Mouse (Mus musculus) lung, postnatal 4 days (tissue): ENCODE data around the gene Gnrhr.
A peak's percentile ranks its signal among the peaks of the same experiment; 100 is the strongest.

ENCODE experiments used
- DNase-seq, 2 experiments: peaks; one replicate each; pipeline ENCODE4 v3.0.0; 2021

The Gnrhr gene

GRCm38 (mm10) chr5:86197801-86198200 lies at the start of gene Gnrhr:
Gnrhr (minus strand) TSS chr5:86197901.
- no peak for DNase-seq

- no peak for DNase-seq
These were observed 48.9 kb upstream of the Gnrhr start for GRCm38 (mm10) chr5:86246559-86246958.

GRCm38 (mm10) chr5:86244880-86245279 lies 47.2 kb upstream of the Gnrhr start:
- no peak for DNase-seq

- DNase-seq, result no peak
These were observed 46.6 kb upstream of the Gnrhr start for GRCm38 (mm10) chr5:86244275-86244674.

- peak in 1 of 2 experiments; percentile 46 for DNase-seq
These were observed 29.6 kb upstream of the Gnrhr start for GRCm38 (mm10) chr5:86227156-86227853.

GRCm38 (mm10) chr5:86191356-86191755 lies 6.3 kb downstream of the Gnrhr start:
- DNase-seq, result no peak

GRCm38 (mm10) chr5:86190770-86191169 lies 6.9 kb downstream of the Gnrhr start:
- peak in 1 of 2 experiments; percentile 28 for DNase-seq

- DNase-seq, result peak in 1 of 2 experiments; percentile 16
These were observed 7.4 kb downstream of the Gnrhr start for GRCm38 (mm10) chr5:86190290-86190689.

- no peak for DNase-seq
These were observed 10.3 kb downstream of the Gnrhr start for GRCm38 (mm10) chr5:86187441-86187840.

GRCm38 (mm10) chr5:86173778-86174177 lies 23.9 kb downstream of the Gnrhr start:
- DNase-seq, result no peak

GRCm38 (mm10) chr5:86172449-86173161 lies 25.1 kb downstream of the Gnrhr start, which contains the start of gene Uba6:
Uba6 (minus strand) TSS chr5:86172803.
- DNase-seq, result peak; percentile 99

GRCm38 (mm10) chr5:86172088-86172448 lies 25.6 kb downstream of the Gnrhr start:
- no peak for DNase-seq
